Comparison of ENCODE assay signal across 29 mouse cellular contexts in the genomic region with DNA sequence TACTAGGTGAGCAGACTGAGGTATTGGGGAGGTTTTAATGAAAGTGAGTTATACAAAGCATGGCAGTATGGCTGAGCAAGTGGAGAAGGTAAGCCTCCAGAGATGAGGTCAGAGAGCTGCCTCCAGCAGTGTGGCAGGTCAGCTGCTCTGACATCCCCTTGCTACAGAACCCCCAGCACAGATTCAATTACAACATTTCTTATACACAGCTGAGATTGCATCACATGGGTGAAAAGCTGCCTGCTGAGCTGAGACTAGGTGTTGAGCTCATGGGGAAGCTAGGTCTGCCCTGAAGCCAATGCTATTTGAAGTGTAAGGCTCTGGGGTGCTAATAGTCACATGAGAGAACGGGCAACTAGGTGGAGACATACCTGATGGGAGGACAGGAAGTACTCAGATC.
DNase-seq lines count a peak whose midpoint lies in the region; ATAC-seq and TF ChIP-seq lines count a peak whose summit lies in the region.
"Had no signal": no experiment of that assay in that cellular context is flagged by ENCODE, and none has a peak within 500 bp of the region (broad histone marks: within the 10 kb centered on the region; RNA-seq: fewer than 3 reads in every experiment).

No protein-coding gene starts in this region.

- intact Hi-C loops in gastrocnemius, postnatal 14 days (cut with DNase I; ENCODE audit: low total_unique reads) = no loop called here

- no peaks in the 10 kb centered on the region for H3K79me2 ChIP-seq in CH12.LX (replicated peaks; ENCODE audit: control insufficient read depth, extremely low read depth, insufficient read depth, poor library complexity, severe bottlenecking)
- H3K79me2 ChIP-seq in myocyte (ENCODE audit: control insufficient read depth, insufficient read depth) = no peaks in the 10 kb centered on the region

- no peak overlapping the region for H3K27ac ChIP-seq in kidney, embryonic 14.5 days (ENCODE audit: low read depth, low read length)
- no peak overlapping the region for H3K27ac ChIP-seq in kidney, adult 2 months (ENCODE audit: insufficient read depth, low read depth, low read length)
- no peak overlapping the region for H3K27ac ChIP-seq in CH12.LX (ENCODE audit: insufficient read depth, low read depth)
- H3K27ac ChIP-seq: embryonic facial prominence, embryonic 10.5 days; embryonic facial prominence, embryonic 13.5 days; forebrain, embryonic 12.5 days; forebrain, embryonic 15.5 days; heart, adult 2 months; heart, embryonic 10.5 days; heart, embryonic 13.5 days; hindbrain, embryonic 14.5 days; hindbrain, postnatal 0 days had no signal

- H3K27me3 ChIP-seq in kidney, embryonic 14.5 days (ENCODE audit: control insufficient read depth, insufficient read depth, low read length) = no peaks in the 10 kb centered on the region
- no peaks in the 10 kb centered on the region for H3K27me3 ChIP-seq in kidney, adult 2 months (replicated peaks; ENCODE audit: control insufficient read depth, insufficient read depth, low read length)
- H3K27me3 ChIP-seq in CH12.LX (replicated peaks) (no peaks in the 10 kb centered on the region), myocyte (ENCODE audit: control insufficient read depth, insufficient read depth, insufficient read length) (no peaks in the 10 kb centered on the region)
- H3K27me3 ChIP-seq: embryonic facial prominence, embryonic 13.5 days; forebrain, embryonic 12.5 days; forebrain, embryonic 15.5 days had no signal

- no peak overlapping the region for H3K9ac ChIP-seq in kidney, embryonic 14.5 days (ENCODE audit: low read depth, low read length)
- H3K9ac ChIP-seq in CH12.LX (ENCODE audit: insufficient read depth, low read depth) = no peak overlapping the region
- H3K9ac ChIP-seq: embryonic facial prominence, embryonic 13.5 days; forebrain, embryonic 12.5 days; forebrain, embryonic 15.5 days; heart, embryonic 13.5 days; hindbrain, embryonic 14.5 days had no signal

- H3K4me3 ChIP-seq in kidney, embryonic 14.5 days (ENCODE audit: low read length) = no peak overlapping the region
- H3K4me3 ChIP-seq in kidney, adult 2 months (ENCODE audit: insufficient read depth, low read depth, low read length) = no peak overlapping the region
- no peak overlapping the region for H3K4me3 ChIP-seq in CH12.LX (replicated peaks in 1 of 3; ENCODE audit: low read depth in 2 of 3, low read length in 2 of 3, poor library complexity in 1 of 3)
- no peak overlapping the region for H3K4me3 ChIP-seq in myocyte
- H3K4me3 ChIP-seq: embryonic facial prominence, embryonic 10.5 days; embryonic facial prominence, embryonic 13.5 days; erythroblast, embryonic 14.5 days; forebrain, embryonic 12.5 days; forebrain, embryonic 15.5 days; heart, adult 2 months; heart, embryonic 10.5 days; heart, embryonic 13.5 days had no signal

- H3K4me1 ChIP-seq in kidney, embryonic 14.5 days (ENCODE audit: control insufficient read depth, insufficient read depth, low read length) = no peaks in the 10 kb centered on the region
- H3K4me1 ChIP-seq in kidney, adult 2 months (ENCODE audit: control insufficient read depth, insufficient read depth, low read length) = no peaks in the 10 kb centered on the region
- H3K4me1 ChIP-seq in CH12.LX (ENCODE audit: control insufficient read depth in 1 of 2, insufficient read depth in 2 of 2) = peaks cover 17 to 22% of the 10 kb centered on the region in 2 experiments
- H3K4me1 ChIP-seq: embryonic facial prominence, embryonic 10.5 days; forebrain, embryonic 12.5 days; forebrain, embryonic 15.5 days had no signal

- TF ChIP-seq EP300 in CH12.LX (IDR thresholded peaks at IDR 0.05; ENCODE audit: low read length) = no peak

- H3ac ChIP-seq in myocyte (ENCODE audit: control insufficient read depth, insufficient read length) = no peak overlapping the region

- H3K4me2 ChIP-seq in kidney, embryonic 14.5 days (replicated peaks; ENCODE audit: low read depth, low read length) = no peak overlapping the region
- H3K4me2 ChIP-seq in CH12.LX (ENCODE audit: insufficient read depth, low read depth, poor library complexity, severe bottlenecking) (no peak overlapping the region), myocyte (ENCODE audit: low read depth) (no peak overlapping the region)
- H3K4me2 ChIP-seq: embryonic facial prominence, embryonic 13.5 days; forebrain, embryonic 12.5 days; forebrain, embryonic 15.5 days; heart, embryonic 13.5 days; hindbrain, embryonic 14.5 days had no signal

- in situ Hi-C loops in CH12.LX (cut with MboI; ENCODE audit: low pct_ligation_motif_present, low pct_unique_long_range_greater_than_20kb, low sequenced_read_pairs) = no loop called here

- TF ChIP-seq CTCF in kidney, adult 2 months (conservative IDR thresholded peaks at IDR 0.05; ENCODE audit: insufficient read depth, insufficient read length, low read depth, low read length) = no peak
- no peak for TF ChIP-seq CTCF in CH12.LX (conservative IDR thresholded peaks at IDR 0.05 in 1 of 2, IDR thresholded peaks at IDR 0.05 in 1 of 2; ENCODE audit: low read depth in 2 of 2, low read length in 2 of 2)

- no peak for DNase-seq in kidney, adult 2 months
- DNase-seq in CH12.LX (ENCODE audit: extremely low read depth) = no peak
- DNase-seq in gastrocnemius, postnatal 14 days = no peak
- DNase-seq in adrenal gland, postnatal 36 days = no peak
- DNase-seq: adrenal gland, adult 8-10 months; adrenal gland, postnatal 25 days; B cell, adult 2 months; cerebellum, adult 18-20 months; cerebellum, adult 9-11 months; cerebellum, postnatal 25 days; embryo, embryonic 11 days; gastrocnemius, postnatal 36 days; heart, adult 2 months; heart, postnatal 14 days; heart, postnatal 4 days had no signal

- H3K36me3 ChIP-seq in kidney, embryonic 14.5 days (ENCODE audit: control insufficient read depth, insufficient read depth, low read length) = no peaks in the 10 kb centered on the region
- H3K36me3 ChIP-seq in kidney, adult 2 months (ENCODE audit: control insufficient read depth, insufficient read depth, low read length) = no peaks in the 10 kb centered on the region
- H3K36me3 ChIP-seq in CH12.LX (replicated peaks in 1 of 2; ENCODE audit: control insufficient read depth in 1 of 2, insufficient read depth in 1 of 2, low read length in 1 of 2) (no peaks in the 10 kb centered on the region), myocyte (ENCODE audit: control insufficient read depth, insufficient read depth) (no peaks in the 10 kb centered on the region)
- H3K36me3 ChIP-seq: embryonic facial prominence, embryonic 10.5 days; embryonic facial prominence, embryonic 13.5 days; forebrain, embryonic 12.5 days; forebrain, embryonic 15.5 days; heart, embryonic 10.5 days; heart, embryonic 13.5 days had no signal

- ATAC-seq in kidney, embryonic 14.5 days (ENCODE audit: low FRiP score, low TSS enrichment) = 0 out of 2 replicates have a peak, but pooled peaks have one; percentile 60
- ATAC-seq in common myeloid progenitor, adult 5-6 weeks (replicated peaks; ENCODE audit: low read depth, poor library complexity, severe bottlenecking) = 0 out of 2 replicates have a peak, but pooled peaks have one; percentile 22
- ATAC-seq: activated CD4-positive, CD25-positive, alpha-beta regulatory T cell, adult 4 months; forebrain, embryonic 15.5 days; hindbrain, postnatal 0 days; inflammation-experienced regulatory T-cells, adult 6 months had no signal

- H3K9me3 ChIP-seq in kidney, embryonic 14.5 days (ENCODE audit: control insufficient read depth, low read length) = no peaks in the 10 kb centered on the region
- no peaks in the 10 kb centered on the region for H3K9me3 ChIP-seq in CH12.LX (replicated peaks; ENCODE audit: low read length)
- H3K9me3 ChIP-seq: embryonic facial prominence, embryonic 10.5 days; embryonic facial prominence, embryonic 13.5 days; forebrain, embryonic 12.5 days; forebrain, embryonic 15.5 days; heart, embryonic 10.5 days; heart, embryonic 13.5 days had no signal

- no peak for TF ChIP-seq POLR2A in kidney, adult 2 months (IDR thresholded peaks at IDR 0.05; ENCODE audit: low read depth, low read length)
- no peak for TF ChIP-seq POLR2A in CH12.LX (IDR thresholded peaks at IDR 0.05; ENCODE audit: low read depth, low read length)
- peak; percentile 14 for TF ChIP-seq POLR2A in myocyte (IDR thresholded peaks at IDR 0.05; ENCODE audit: insufficient read length, low read depth)

- dilution Hi-C loops in CH12.LX (cut with MboI; ENCODE audit: extremely low pct_ligation_motif_present, extremely low pct_unique_long_range_greater_than_20kb, low sequenced_read_pairs) = no loop called here

- 57% methylated on average over 1 of the region's 1 CpGs for WGBS in kidney, embryonic 14.5 days
- WGBS in kidney, adult 2 months = 61% methylated on average over 1 of the region's 1 CpGs

- no peak for TF ChIP-seq RAD21 in CH12.LX (IDR thresholded peaks at IDR 0.05; ENCODE audit: low read depth, low read length)

TF ChIP-seq in CH12.LX, 34 proteins besides CTCF, POLR2A, EP300 and RAD21:
- TF ChIP-seq CHD2 (IDR thresholded peaks at IDR 0.05; ENCODE audit: low read length) = no peak
- TF ChIP-seq BHLHE40 (IDR thresholded peaks at IDR 0.05; ENCODE audit: low read depth, low read length) = peak; percentile 34; the same call in 1 of the 2 replicates

TF ChIP-seq in myocyte, 11 proteins besides CTCF, POLR2A, EP300 and RAD21:
- no peak for TF ChIP-seq USF1 (IDR thresholded peaks at IDR 0.05; ENCODE audit: low read depth)
- peak; percentile 92 for TF ChIP-seq CEBPB (IDR thresholded peaks at IDR 0.05; ENCODE audit: insufficient read depth, poor library complexity, severe bottlenecking)
- peak in 1 of 3 experiments; percentile 36 for TF ChIP-seq MYOD1 (IDR thresholded peaks at IDR 0.05; ENCODE audit: control insufficient read depth in 1 of 3, insufficient read length in 2 of 3, low read depth in 2 of 3)
- TF ChIP-seq SRF (IDR thresholded peaks at IDR 0.05; ENCODE audit: control insufficient read depth, insufficient read length, low read depth) = no peak
- TF ChIP-seq MYOG (IDR thresholded peaks at IDR 0.05; ENCODE audit: control insufficient read depth in 1 of 3, insufficient read depth in 1 of 3, insufficient read length in 2 of 3, low read depth in 2 of 3) = peak in 1 of 3 experiments; percentile 53
- TF ChIP-seq POLR2AphosphoS2 (IDR thresholded peaks at IDR 0.05; ENCODE audit: insufficient read length, low read depth) = no peak
- TF ChIP-seq REST (IDR thresholded peaks at IDR 0.05; ENCODE audit: insufficient read depth, insufficient read length) = no peak
TF ChIP-seq in myocyte: peak in this region for 3.
